Mouse (Mus musculus): ENCODE measurements at regions not wholly inside any gene's neighbourhood (a gene's known extent, or its start where the extent isn't known, plus 50 kb on each side); places are given as distances from the start of the nearest gene placed in this dataset.

DNA sequence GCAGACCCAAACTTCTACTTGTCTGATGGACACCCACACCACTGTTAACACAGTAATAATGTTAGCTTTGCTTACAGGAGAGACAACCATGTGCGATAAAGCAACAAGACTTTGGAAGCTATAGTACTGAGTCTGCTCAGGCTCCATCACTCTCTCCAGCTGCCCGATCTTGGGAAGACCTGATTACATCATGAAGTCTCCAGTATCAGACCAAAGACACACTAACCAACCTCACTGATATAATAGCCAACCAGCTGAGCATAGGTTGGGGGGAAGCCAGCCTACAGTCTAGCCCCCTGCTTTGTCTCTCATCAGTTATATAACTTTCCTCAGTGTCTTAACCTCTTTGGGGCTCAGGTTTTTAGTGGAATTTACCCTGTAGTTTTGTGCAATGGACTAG is 51.9 kb upstream of the Cdyl start:
- TF ChIP-seq RCOR1 (conservative IDR thresholded peaks at IDR 0.05; ENCODE audit: low read depth, low read length) (no peak), ZNF384 (IDR thresholded peaks at IDR 0.05; ENCODE audit: low read depth, low read length) (no peak), PAX5 (IDR thresholded peaks at IDR 0.05; ENCODE audit: low read length) (no peak), MAX (IDR thresholded peaks at IDR 0.05; ENCODE audit: low read length) (no peak), EP300 (IDR thresholded peaks at IDR 0.05; ENCODE audit: low read length) (no peak), ZC3H11A (IDR thresholded peaks at IDR 0.05; ENCODE audit: low read depth, low read length) (no peak), TBP (conservative IDR thresholded peaks at IDR 0.05; ENCODE audit: low read depth, low read length) (no peak), CTCF (conservative IDR thresholded peaks at IDR 0.05 in 1 of 2, IDR thresholded peaks at IDR 0.05 in 1 of 2; ENCODE audit: low read depth in 2 of 2, low read length in 2 of 2) (no peak), USF1 (IDR thresholded peaks at IDR 0.05; ENCODE audit: low read depth, low read length) (no peak), TCF12 (IDR thresholded peaks at IDR 0.05; ENCODE audit: low read depth, low read length) (no peak), HCFC1 (IDR thresholded peaks at IDR 0.05; ENCODE audit: low read depth, low read length) (no peak), POLR2A (IDR thresholded peaks at IDR 0.05; ENCODE audit: low read depth, low read length) (no peak), E2F4 (IDR thresholded peaks at IDR 0.05; ENCODE audit: insufficient replicate concordance, low read depth, low read length) (no peak), SIN3A (IDR thresholded peaks at IDR 0.05; ENCODE audit: low read length) (no peak)

Measured in CH12.LX (cell line).